Mouse (Mus musculus): ENCODE data around the gene Afg1l. TPM values are rescaled to one million over a fixed set of nuclear protein-coding genes. Genes with fewer than 3 reads are reported as not detected.

Gene Afg1l
- total RNA-seq, 2 experiments from 2014 or later: 8.5 to 10.5 TPM

GRCm38 (mm10) chr10:42273760-42274691 is 204.3 kb downstream of the Afg1l start:
- intact Hi-C loops (cut with DNase I): loop anchor here (2.0 kb wide), 1 partner anchor 21 kb away; no protein-coding TSS in a partner anchor

DNA sequence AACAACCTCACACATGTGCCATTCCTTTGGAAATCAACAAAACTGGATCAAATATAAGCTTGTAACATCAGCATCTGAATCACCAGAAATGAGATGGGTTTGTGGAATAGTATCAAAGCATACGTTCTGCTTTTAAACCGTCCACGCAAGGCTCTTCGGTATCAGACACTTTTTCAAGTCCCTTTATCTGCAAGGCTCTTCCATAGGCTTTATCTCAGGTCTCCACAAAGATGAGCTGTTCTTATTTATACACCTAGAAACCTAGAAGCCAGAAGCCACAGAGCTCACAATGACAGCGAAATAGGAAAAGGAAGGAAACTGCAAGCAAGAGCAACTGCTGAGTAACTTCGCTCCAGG is 205.0 kb downstream of the Afg1l start:
- intact Hi-C loops (cut with DNase I): no loop called here
- DNase-seq: no peak

More at GRCm38 (mm10) chr10:42273760-42274691, 204.3 kb downstream of the Afg1l start:
- DNase-seq: peak in 1 of 2 experiments; percentile 23

DNA sequence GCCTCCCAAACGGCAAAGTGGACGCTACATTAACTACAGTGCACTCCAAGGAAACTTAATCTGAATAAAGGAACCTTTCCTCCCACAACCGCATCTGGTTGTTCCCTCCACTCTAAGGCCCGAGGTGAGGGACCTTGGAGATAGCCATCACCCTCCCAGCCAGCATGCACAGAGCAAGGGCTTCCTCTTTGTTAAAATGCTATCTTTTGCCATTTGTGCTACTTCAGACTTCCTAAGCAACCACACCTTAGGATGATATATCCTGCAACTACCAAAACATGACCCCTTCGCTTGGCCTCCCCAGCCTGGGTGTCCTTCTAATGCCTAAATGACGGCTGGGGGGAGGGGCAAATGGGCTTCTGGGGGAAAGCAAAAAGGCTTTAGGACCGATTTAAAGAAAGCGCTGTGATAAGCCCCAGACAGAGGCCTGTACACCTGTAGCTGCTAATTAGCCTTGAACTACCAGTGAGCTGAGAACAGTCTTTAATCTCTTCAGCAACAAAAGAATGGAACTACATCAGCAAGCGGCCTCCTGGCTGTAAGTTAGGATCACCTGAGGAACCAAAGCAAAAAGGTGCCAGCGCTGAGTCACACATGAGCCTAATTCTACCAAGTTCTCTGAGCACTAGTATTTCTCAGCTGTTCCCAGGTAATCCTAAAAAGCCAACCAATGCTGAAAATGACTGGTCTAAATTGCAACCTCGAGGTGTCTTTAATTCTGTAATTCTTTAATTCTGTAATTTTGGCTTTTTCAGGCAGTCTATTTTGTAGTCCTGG is 206.7 kb downstream of the Afg1l start:
- intact Hi-C loops (cut with DNase I): no loop called here
- no peak for DNase-seq

GRCm38 (mm10) chr10:42270277-42271083 is 207.9 kb downstream of the Afg1l start:
- no peak for DNase-seq
- intact Hi-C loops (cut with DNase I): no loop called here

DNA sequence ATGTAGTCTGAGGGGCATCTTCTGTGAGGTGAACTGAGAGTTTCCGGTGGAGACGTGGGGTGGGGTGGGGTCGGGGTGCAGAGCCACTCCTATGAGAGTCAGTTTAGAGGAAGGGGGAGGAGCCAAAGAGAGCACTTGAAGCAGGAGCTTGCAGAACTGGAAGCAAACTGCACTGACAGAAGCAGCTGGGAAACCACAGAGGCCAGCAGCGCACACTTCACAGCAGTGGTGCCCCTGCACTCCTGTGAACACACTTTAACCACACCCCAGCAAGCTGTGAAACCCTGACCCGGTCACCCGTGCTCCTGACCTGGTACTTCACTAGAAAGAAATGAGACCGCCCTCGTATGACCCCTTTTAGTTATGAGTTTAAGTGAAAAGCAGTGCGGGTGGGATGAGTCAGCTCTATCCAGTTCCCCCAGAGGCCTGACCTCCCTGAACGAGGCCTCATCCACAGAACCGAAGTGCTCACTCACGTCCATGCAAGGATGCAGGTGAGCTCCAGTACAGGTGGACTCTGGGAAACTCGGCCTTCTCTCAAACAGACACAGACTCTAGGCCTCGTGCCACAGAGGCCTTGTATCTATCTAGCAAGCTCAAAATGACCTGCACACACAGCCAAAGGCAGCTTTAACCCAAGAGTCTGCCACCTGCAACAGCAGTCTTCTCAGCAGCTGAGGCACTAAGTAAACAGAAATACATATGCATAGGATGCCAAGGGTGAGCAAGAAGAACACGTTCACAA is 208.9 kb downstream of the Afg1l start:
- DNase-seq: no peak
- intact Hi-C loops (cut with DNase I): no loop called here

DNA sequence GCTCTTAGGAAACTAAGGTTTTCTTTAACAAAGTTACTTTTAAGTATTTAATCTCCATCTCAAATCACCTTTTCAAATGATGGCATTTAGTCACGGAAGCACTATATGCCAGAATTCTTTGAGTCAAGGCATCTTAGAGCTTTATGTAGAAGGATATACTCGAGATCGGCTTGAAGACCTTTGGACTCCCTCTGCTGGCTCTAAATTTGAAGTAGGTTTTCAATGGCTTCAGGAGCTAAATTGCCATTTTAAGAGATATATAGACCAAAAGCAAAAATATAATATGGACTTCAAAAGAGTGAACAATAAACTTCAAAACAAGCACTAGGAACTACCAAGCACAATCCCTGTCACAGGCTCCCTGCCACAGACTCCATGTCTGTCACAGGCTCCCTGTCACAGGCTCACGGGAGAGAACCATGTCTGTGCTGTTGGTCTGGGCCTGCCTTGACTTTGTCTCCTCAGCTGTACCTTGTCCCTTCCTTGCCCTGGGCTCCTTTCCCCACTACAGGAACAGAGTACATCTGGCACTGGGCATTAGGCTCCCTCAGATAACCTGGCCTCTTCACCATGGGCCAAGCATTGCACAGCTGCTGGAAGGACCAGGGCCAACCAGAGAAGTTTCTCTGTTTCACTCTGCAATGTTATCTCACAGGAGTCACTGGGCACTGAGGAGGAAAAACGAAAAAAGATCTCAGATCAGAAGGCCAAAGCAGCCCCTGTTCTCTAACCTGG is 210.4 kb downstream of the Afg1l start:
- intact Hi-C loops (cut with DNase I): no loop called here
- DNase-seq: no peak

DNA sequence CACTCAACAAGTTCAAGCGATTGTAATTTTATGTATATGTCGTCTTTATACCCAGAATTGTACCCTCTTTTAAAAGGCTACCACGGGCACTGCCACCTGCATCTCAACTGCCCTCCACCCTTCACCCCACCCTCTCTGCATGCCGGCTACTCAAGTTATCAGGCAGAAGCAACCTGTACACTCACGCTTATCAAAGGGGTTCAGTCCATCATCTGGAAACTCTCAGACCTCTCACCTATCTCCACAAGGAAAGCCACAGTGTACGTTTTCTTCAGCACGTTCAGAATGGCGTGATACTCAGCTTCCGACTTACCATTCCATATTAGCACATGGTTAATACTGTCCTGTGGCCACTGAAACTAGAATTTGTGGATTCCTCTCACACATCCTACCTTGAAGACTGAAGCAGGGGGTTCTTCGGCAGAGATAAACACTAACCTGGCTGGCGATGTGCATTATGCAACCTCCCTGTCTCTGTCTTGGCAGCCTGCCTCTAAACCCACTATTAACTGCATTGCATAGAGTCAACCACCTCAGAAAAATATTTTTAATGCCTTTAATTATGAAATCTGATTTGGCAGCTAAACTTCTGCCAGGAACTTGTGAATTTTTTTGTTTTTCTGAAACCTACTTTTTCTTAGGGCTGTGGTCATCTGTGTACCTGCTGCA is 213.2 kb downstream of the Afg1l start:
- intact Hi-C loops (cut with DNase I): no loop called here
- DNase-seq: no peak

- no peak for DNase-seq
- intact Hi-C loops (cut with DNase I): no loop called here
These were observed 214.2 kb downstream of the Afg1l start for GRCm38 (mm10) chr10:42264195-42264594.

GRCm38 (mm10) chr10:42263701-42264100 is 214.7 kb downstream of the Afg1l start:
- intact Hi-C loops (cut with DNase I): no loop called here
- no peak for DNase-seq

Other genes with a start within 250 kb of the Afg1l start
- gene Foxo3, start 201.8 kb downstream of the Afg1l start, total RNA-seq (2021): 10 to 100 TPM; 25.6 to 31.0 TPM
- gene Snx3, start 23.5 kb upstream of the Afg1l start, total RNA-seq (2021): 100 to 1,000 TPM; 140 to 160 TPM
- not detected for gene Nr2e1, start 105.1 kb upstream of the Afg1l start, total RNA-seq (2021)
- 10 to 100 TPM; 19.3 to 19.5 TPM for gene Ostm1, start 105.3 kb upstream of the Afg1l start, total RNA-seq (2021)